In genomic region chr11:90363821-90364497, GRCm38 (mm10) we compare ENCODE assay signal across 10 mouse cellular contexts. TPM values are rescaled to one million over a fixed set of nuclear protein-coding genes. Genes with fewer than 3 reads are reported as not detected.
DNase-seq lines count a peak whose midpoint lies in the region; ATAC-seq and TF ChIP-seq lines count a peak whose summit lies in the region.
"Had no signal": no experiment of that assay in that cellular context is flagged by ENCODE, and none has a peak within 500 bp of the region (broad histone marks: within the 10 kb centered on the region; RNA-seq: fewer than 3 reads in every experiment).

No protein-coding gene starts in this region.

- 67% methylated on average over 10 of the region's 10 CpGs for WGBS in liver, embryonic 13.5 days (ENCODE audit: insufficient replicate concordance)
- 83% methylated on average over 10 of the region's 10 CpGs for WGBS in heart, embryonic 11.5 days (ENCODE audit: insufficient replicate concordance)

- ATAC-seq in liver, embryonic 13.5 days (ENCODE audit: low read depth) = peak; percentile 74
- ATAC-seq in heart, embryonic 11.5 days (replicated peaks; ENCODE audit: insufficient number of reproducible peaks, low FRiP score, low TSS enrichment) = no peak
- ATAC-seq: activated CD4-positive, CD25-positive, alpha-beta regulatory T cell, adult 4 months had no signal

- H3K9ac ChIP-seq in liver, embryonic 13.5 days = no peak overlapping the region
- no peak overlapping the region for H3K9ac ChIP-seq in heart, embryonic 11.5 days (ENCODE audit: low read depth, low read length)
- H3K9ac ChIP-seq: neural tube, embryonic 12.5 days had no signal

- DNase-seq in kidney, adult 18-20 months = peak; percentile 72
- DNase-seq in kidney, postnatal 4 days = no peak
- peak; percentile 94 for DNase-seq in kidney, adult 9 months
- DNase-seq in liver, embryonic 13.5 days = no peak
- DNase-seq in left cerebral cortex, adult 2 months (ENCODE audit: extremely low spot score in 1 of 2, low spot score in 2 of 2) = no peak
- no peak for DNase-seq in thymus, postnatal 0 days (ENCODE audit: low spot score)
- DNase-seq: layer of hippocampus, postnatal 36 days had no signal

- no peaks in the 10 kb centered on the region for H3K9me3 ChIP-seq in liver, embryonic 13.5 days (replicated peaks)
- no peaks in the 10 kb centered on the region for H3K9me3 ChIP-seq in heart, embryonic 11.5 days (replicated peaks; ENCODE audit: control insufficient read depth, low read length)
- H3K9me3 ChIP-seq: neural tube, embryonic 12.5 days had no signal

- H3K4me1 ChIP-seq in liver, embryonic 13.5 days (replicated peaks) = peaks cover 13% of the 10 kb centered on the region
- peaks cover 13% of the 10 kb centered on the region for H3K4me1 ChIP-seq in heart, embryonic 11.5 days (ENCODE audit: control insufficient read depth, insufficient read depth, low read length)

- H3K27ac ChIP-seq in liver, embryonic 13.5 days = peak overlapping the region; percentile 54
- H3K27ac ChIP-seq in left cerebral cortex, adult 2 months = no peak overlapping the region
- H3K27ac ChIP-seq in heart, embryonic 11.5 days (ENCODE audit: low read depth, low read length) = no peak overlapping the region
- H3K27ac ChIP-seq: neural tube, embryonic 12.5 days had no signal

- no peaks in the 10 kb centered on the region for H3K27me3 ChIP-seq in liver, embryonic 13.5 days
- peaks cover 2% of the 10 kb centered on the region; the same call in 1 of the 2 replicates for H3K27me3 ChIP-seq in heart, embryonic 11.5 days (ENCODE audit: control insufficient read depth, insufficient read depth, low read length)
- H3K27me3 ChIP-seq: neural tube, embryonic 12.5 days had no signal

- H3K4me2 ChIP-seq in liver, embryonic 13.5 days = no peak overlapping the region
- H3K4me2 ChIP-seq in heart, embryonic 11.5 days = no peak overlapping the region
- H3K4me2 ChIP-seq: neural tube, embryonic 12.5 days had no signal

- intact Hi-C loops in left cerebral cortex, adult 2 months (cut with DNase I) = no loop called here

- no peak overlapping the region for H3K4me3 ChIP-seq in liver, embryonic 13.5 days (replicated peaks)
- H3K4me3 ChIP-seq in left cerebral cortex, adult 2 months = no peak overlapping the region
- no peak overlapping the region for H3K4me3 ChIP-seq in heart, embryonic 11.5 days (ENCODE audit: low read depth, low read length)
- H3K4me3 ChIP-seq: neural tube, embryonic 12.5 days had no signal

- no peak for TF ChIP-seq CTCF in left cerebral cortex, adult 2 months (IDR thresholded peaks at IDR 0.05)

- H3K36me3 ChIP-seq in liver, embryonic 13.5 days = no peaks in the 10 kb centered on the region
- no peaks in the 10 kb centered on the region for H3K36me3 ChIP-seq in heart, embryonic 11.5 days (ENCODE audit: control insufficient read depth, insufficient read depth, low read length)
- H3K36me3 ChIP-seq: neural tube, embryonic 12.5 days had no signal

RNA-seq across cellular contexts. Expression of gene Hlf, which starts 26.7 kb away (rescaled TPM):
- polyA plus RNA-seq in liver, embryonic 13.5 days (2015; fragmentation: Nextera tagmentation; extraction: Ambion mirVana) = 3.6 and 5.3 TPM in 2 replicates
- total RNA-seq in left cerebral cortex, adult 2 months (2021) = 100 to 1,000 TPM; 138 to 143 TPM
- polyA plus RNA-seq in thymus, postnatal 0 days (2015; fragmentation: Nextera tagmentation; extraction: Ambion mirVana) = 0.72 and 0.85 TPM in 2 replicates
- polyA plus RNA-seq in heart, embryonic 11.5 days (2014; fragmentation: Nextera tagmentation; extraction: Ambion mirVana) = 1.4 and 2.1 TPM in 2 replicates

Comparison
In these comparisons a context has a peak if more than half of its experiments do, and no peak if none do; other contexts are left out.
1. DNase-seq: peak in kidney, adult 18-20 months (single experiment) and kidney, adult 9 months (single experiment); none in kidney, postnatal 4 days (0 of 2), liver, embryonic 13.5 days (single experiment), left cerebral cortex, adult 2 months (0 of 2) and thymus, postnatal 0 days (single experiment).